Mouse (Mus musculus) erythroblast, embryonic 14.5 days (primary cell): ENCODE measurements around the gene Zscan2.

Experiments used
- GATA1 ChIP-seq: IDR thresholded peaks from 2 replicates; pipeline ENCODE4 v1.6.1; 2012; ENCODE audit warnings: low read length, inconsistent platforms, mixed read lengths
- TAL1 ChIP-seq: IDR thresholded peaks from 3 replicates; pipeline ENCODE4 v1.6.1; 2012; ENCODE audit warnings: low read length, inconsistent platforms, mixed read lengths

DNA sequence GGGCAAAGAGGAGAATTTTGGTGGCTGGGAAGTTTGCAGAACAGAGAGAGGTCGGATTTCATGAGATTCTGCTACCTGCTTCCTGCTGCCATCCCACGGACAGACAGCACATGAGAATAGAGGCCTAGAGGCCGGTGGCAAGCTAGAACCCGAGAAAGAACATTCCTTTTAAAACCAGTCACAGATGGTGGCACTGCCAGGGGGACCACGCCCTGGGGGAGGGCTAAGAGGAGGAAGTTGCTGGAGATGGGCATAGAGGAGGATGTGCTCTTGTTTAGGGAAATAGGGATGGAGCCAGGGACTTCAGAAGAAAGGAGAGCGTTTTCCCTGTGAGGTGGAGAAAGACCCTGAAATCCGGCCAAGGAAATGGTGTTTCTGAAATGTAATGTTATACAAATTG is 22.5 kb upstream of the Zscan2 start:
- TF ChIP-seq GATA1 (no peak), TAL1 (no peak)
